Mouse (Mus musculus) G1E (cell line): ENCODE data around the gene Tsga10ip.

Experiments
- CTCF ChIP-seq: IDR thresholded peaks from 2 replicates; pipeline ENCODE4 v1.5.1; 2012; ENCODE audit warnings: low read depth, low read length, inconsistent platforms, mixed read lengths
- GATA2 ChIP-seq: IDR thresholded peaks from 2 replicates; pipeline ENCODE4 v1.6.1; 2012; ENCODE audit warnings: low read depth, low read length, inconsistent platforms, borderline replicate concordance
- TAL1 ChIP-seq: conservative IDR thresholded peaks from 2 replicates; pipeline ENCODE4 v1.6.1; 2012; ENCODE audit warnings: low read depth, low read length, inconsistent platforms, mixed read lengths

- no peak for TF ChIP-seq CTCF
- no peak for TF ChIP-seq GATA2
- TF ChIP-seq TAL1 = no peak
Observed at GRCm38 (mm10) chr19:5413840-5414239, 11.5 kb upstream of the Tsga10ip start.
